Mouse (Mus musculus) kidney, embryonic 15.5 days (tissue): ENCODE data around the gene Vps36. TPM values are rescaled to one million over a fixed set of nuclear protein-coding genes. Genes with fewer than 3 reads are reported as not detected.

Experiments used
- ATAC-seq: fragments of 200-750 bp; cut with Nextera tagmentation; replicated peaks from 2 replicates; pipeline ENCODE4 v1.8.0; 2017; ENCODE audit warnings: moderate TSS enrichment; ENCODE audit not compliant: low FRiP score
- H3K27ac ChIP-seq: fragments of 300-500 bp; sonication (generic); 2 replicates; pipeline ENCODE4 v1.5.1; 2015; ENCODE audit warnings: mild to moderate bottlenecking, inconsistent platforms
- H3K27me3 ChIP-seq: fragments of 300-500 bp; sonication (generic); 2 replicates; pipeline ENCODE4 v1.6.1; 2015; ENCODE audit warnings: inconsistent platforms
- H3K36me3 ChIP-seq: fragments of 300-500 bp; sonication (generic); 2 replicates; pipeline ENCODE4 v1.6.1; 2015; ENCODE audit warnings: inconsistent platforms
- H3K4me1 ChIP-seq: fragments of 300-500 bp; sonication (generic); 2 replicates; pipeline ENCODE4 v1.6.1; 2015; ENCODE audit warnings: inconsistent platforms
- H3K4me2 ChIP-seq: fragments of 300-500 bp; sonication (generic); 2 replicates; pipeline ENCODE4 v1.6.1; 2015; ENCODE audit warnings: moderate library complexity, mild to moderate bottlenecking, inconsistent platforms
- H3K4me3 ChIP-seq: fragments of 300-500 bp; sonication (generic); replicated peaks from 2 replicates; pipeline ENCODE4 v1.5.1; 2015; ENCODE audit warnings: mild to moderate bottlenecking, inconsistent platforms
- H3K9ac ChIP-seq: fragments of 300-500 bp; sonication (generic); 2 replicates; pipeline ENCODE4 v1.6.1; 2015; ENCODE audit warnings: mild to moderate bottlenecking, inconsistent platforms
- H3K9me3 ChIP-seq: fragments of 300-500 bp; sonication (generic); replicated peaks from 2 replicates; pipeline ENCODE4 v1.6.1; 2016; ENCODE audit warnings: inconsistent platforms
- WGBS: fragments of 180-500 bp; shearing (Covaris S2); methylation state at CpG from one replicate; pipeline ENCODE4 v1.1.7; 2015; ENCODE audit warnings: mixed read lengths; 5-methylcytosine and 5-hydroxymethylcytosine counted together
- polyA plus RNA-seq: library from polyadenylated mRNA; unstranded; fragments of >200 nt; fragmentation: Nextera tagmentation; extraction: Ambion mirVana; gene quantifications from 2 replicates; pipeline ENCODE4 v1.2.1, GENCODE M21; 2015

Gene Vps36
- polyA plus RNA-seq, 1 experiment from 2014 or later = 38.3 TPM

- peak; percentile 99 for ATAC-seq
- under 1% methylated on average over 31 of the region's 43 CpGs for WGBS
These were observed 26.5 kb upstream of the Vps36 start, which contains the start of gene Nek3 for GRCm38 (mm10) chr8:22166080-22166603. Nek3 (minus strand) TSS chr8:22166435.

DNA sequence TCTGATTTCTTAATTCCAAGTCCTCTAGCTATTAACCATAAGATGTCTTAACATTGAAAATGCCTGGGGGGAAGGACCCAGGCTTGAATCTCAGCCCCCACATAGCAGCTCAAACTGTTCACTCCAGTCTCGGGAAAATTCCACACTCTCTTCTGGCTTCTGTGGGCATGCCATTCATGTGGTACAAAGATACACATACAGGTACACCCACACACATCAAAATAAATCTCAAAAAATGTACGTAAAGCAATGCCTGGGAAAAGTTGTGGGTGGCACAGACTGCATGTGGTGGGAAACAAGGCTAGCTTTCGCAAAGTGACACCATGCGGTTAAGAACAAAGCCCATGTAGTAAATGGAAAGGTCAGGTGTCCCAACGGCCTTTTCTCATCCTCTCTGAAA lies 23.4 kb upstream of the Vps36 start:
- Histone ChIP-seq H3K27ac (no peak overlapping the region), H3K4me2 (no peak overlapping the region), H3K27me3 (no peaks in the 10 kb centered on the region), H3K36me3 (peaks cover 44% of the 10 kb centered on the region), H3K9ac (no peak overlapping the region), H3K9me3 (no peaks in the 10 kb centered on the region), H3K4me3 (no peak overlapping the region), H3K4me1 (peaks cover 10% of the 10 kb centered on the region)
- WGBS = 90% methylated on average over 5 of the region's 5 CpGs
- ATAC-seq = no peak

More at GRCm38 (mm10) chr8:22166080-22166603, 26.5 kb upstream of the Vps36 start, which contains the start of gene Nek3:
- Histone ChIP-seq H3K27me3 (no peaks in the 10 kb centered on the region), H3K36me3 (peaks cover 30% of the 10 kb centered on the region), H3K9ac (peak within 1 kb of the TSS; percentile 51), H3K4me3 (peak within 1 kb of the TSS; percentile 64), H3K9me3 (no peaks in the 10 kb centered on the region), H3K27ac (peak within 1 kb of the TSS; percentile 79), H3K4me2 (peak within 1 kb of the TSS; percentile 61), H3K4me1 (peaks cover 10% of the 10 kb centered on the region)

DNA sequence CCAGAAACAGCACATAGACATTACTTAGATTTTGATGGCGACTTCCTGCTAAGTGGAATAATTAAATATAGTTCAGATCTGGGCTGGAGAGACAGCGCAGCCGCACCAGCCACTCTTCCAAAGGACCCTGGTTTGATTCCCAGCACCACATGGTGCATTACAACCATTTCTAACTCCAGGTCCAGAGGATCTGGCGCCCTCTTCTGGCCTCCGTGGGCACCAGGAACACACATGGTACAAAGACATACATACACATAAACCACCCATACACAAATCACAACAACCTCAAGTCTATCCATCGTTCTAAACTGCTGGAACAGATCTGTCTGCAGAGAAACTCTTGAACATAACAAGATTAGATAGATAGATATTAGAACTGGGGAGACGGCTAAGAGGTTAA lies 16.6 kb upstream of the Vps36 start:
- WGBS = 98% methylated on average over 7 of the region's 7 CpGs
- Histone ChIP-seq H3K4me2 (no peak overlapping the region), H3K27ac (no peak overlapping the region), H3K9me3 (no peaks in the 10 kb centered on the region), H3K9ac (no peak overlapping the region), H3K36me3 (peaks cover 61% of the 10 kb centered on the region), H3K4me1 (no peaks in the 10 kb centered on the region), H3K27me3 (no peaks in the 10 kb centered on the region), H3K4me3 (no peak overlapping the region)
- ATAC-seq = no peak

DNA sequence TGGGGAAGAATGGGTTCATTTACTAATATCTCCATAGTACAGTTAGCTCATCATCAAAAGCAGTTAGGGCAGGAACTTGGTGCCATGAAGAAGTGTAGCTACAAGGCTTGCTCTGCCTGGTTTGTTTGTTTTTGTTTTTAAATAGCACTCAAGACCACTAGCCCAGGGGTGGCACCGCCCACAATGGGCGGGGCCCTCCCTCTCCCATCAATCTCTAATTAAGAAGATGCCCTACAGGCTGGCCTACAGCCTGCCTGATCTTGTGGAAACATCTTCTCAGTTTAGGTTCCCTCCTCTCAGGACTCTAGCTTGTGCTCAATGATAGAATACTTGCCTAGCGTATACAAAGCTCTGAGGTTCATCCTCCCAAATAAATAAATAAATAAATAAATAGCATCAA lies 7.7 kb upstream of the Vps36 start:
- Histone ChIP-seq H3K4me3 (peak overlapping the region; percentile 81), H3K9me3 (no peaks in the 10 kb centered on the region), H3K9ac (peak overlapping the region; percentile 71; the same call in 1 of the 2 replicates), H3K4me1 (peaks cover 17% of the 10 kb centered on the region), H3K27me3 (0 out of 2 replicates have a peak, but pooled peaks cover 3% of the 10 kb centered on the region), H3K4me2 (peak overlapping the region; percentile 86), H3K36me3 (no peaks in the 10 kb centered on the region), H3K27ac (peak overlapping the region; percentile 94)
- under 1% methylated on average over 3 of the region's 3 CpGs for WGBS
- ATAC-seq = peak; percentile 76

GRCm38 (mm10) chr8:22185431-22186397 lies 6.9 kb upstream of the Vps36 start, which contains the start of gene Ckap2:
Ckap2 (minus strand) TSS chr8:22185819.
- peak within 1 kb of the TSS; percentile 71 for H3K9ac ChIP-seq
- 2% methylated on average over 63 of the region's 63 CpGs for WGBS
- peak within 1 kb of the TSS; percentile 94 for H3K27ac ChIP-seq
- 0 out of 2 replicates have a peak, but pooled peaks cover 3% of the 10 kb centered on the region for H3K27me3 ChIP-seq
- peak within 1 kb of the TSS; percentile 86 for H3K4me2 ChIP-seq
- H3K4me3 ChIP-seq = peak within 1 kb of the TSS; percentile 81
- peaks cover 17% of the 10 kb centered on the region for H3K4me1 ChIP-seq
- ATAC-seq = peak; percentile 97
- H3K36me3 ChIP-seq = no peaks in the 10 kb centered on the region
- H3K9me3 ChIP-seq = no peaks in the 10 kb centered on the region

- Histone ChIP-seq H3K4me1 (peaks cover 17% of the 10 kb centered on the region), H3K9ac (peak overlapping the region; percentile 76), H3K27me3 (0 out of 2 replicates have a peak, but pooled peaks cover 3% of the 10 kb centered on the region), H3K4me2 (peak overlapping the region; percentile 62), H3K4me3 (peak overlapping the region; percentile 83), H3K9me3 (no peaks in the 10 kb centered on the region), H3K36me3 (no peaks in the 10 kb centered on the region), H3K27ac (peak overlapping the region; percentile 99)
- ATAC-seq = no peak; the same call in 1 of the 2 replicates
- 13% methylated on average over 12 of the region's 12 CpGs for WGBS
These were observed 912 bp downstream of the Vps36 start for GRCm38 (mm10) chr8:22193432-22194010.

DNA sequence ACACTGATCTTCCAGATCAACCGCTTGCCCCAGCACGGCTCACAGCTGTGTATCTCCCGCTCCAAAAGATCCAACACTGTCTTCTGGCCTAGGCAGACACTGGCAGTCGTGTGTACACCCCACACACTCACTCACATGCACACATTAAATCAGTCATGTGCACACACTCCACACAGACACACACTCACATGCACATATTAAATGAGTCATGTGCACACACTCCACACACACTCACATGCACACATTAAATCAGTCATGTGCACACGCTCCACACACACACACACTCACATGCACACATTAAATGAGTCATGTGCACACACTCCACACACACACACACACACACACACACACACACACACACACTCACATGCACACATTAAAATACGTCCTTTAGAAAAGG lies 5.3 kb downstream of the Vps36 start:
- Histone ChIP-seq H3K4me1 (peaks cover 15% of the 10 kb centered on the region), H3K4me3 (no peak overlapping the region), H3K27ac (no peak overlapping the region), H3K4me2 (no peak overlapping the region), H3K36me3 (peaks cover 30% of the 10 kb centered on the region), H3K9ac (no peak overlapping the region), H3K9me3 (no peaks in the 10 kb centered on the region), H3K27me3 (no peaks in the 10 kb centered on the region)
- WGBS = 91% methylated on average over 6 of the region's 6 CpGs
- no peak for ATAC-seq

GRCm38 (mm10) chr8:22199481-22199880 lies 6.9 kb downstream of the Vps36 start:
- Histone ChIP-seq H3K27ac (no peak overlapping the region), H3K27me3 (no peaks in the 10 kb centered on the region)
- no peak for ATAC-seq

GRCm38 (mm10) chr8:22207535-22207934 lies 14.9 kb downstream of the Vps36 start:
- Histone ChIP-seq H3K36me3 (peaks cover 75% of the 10 kb centered on the region), H3K4me2 (no peak overlapping the region), H3K27me3 (no peaks in the 10 kb centered on the region), H3K9me3 (no peaks in the 10 kb centered on the region), H3K27ac (0 out of 2 replicates have a peak overlapping the region, but pooled peaks have one; percentile 68), H3K4me1 (no peaks in the 10 kb centered on the region), H3K4me3 (no peak overlapping the region), H3K9ac (no peak overlapping the region)
- no peak for ATAC-seq
- 73% methylated on average over 4 of the region's 4 CpGs for WGBS

More at GRCm38 (mm10) chr8:22199481-22199880, 6.9 kb downstream of the Vps36 start:
- 98% methylated on average over 8 of the region's 8 CpGs for WGBS
- Histone ChIP-seq H3K4me3 (no peak overlapping the region), H3K9me3 (no peaks in the 10 kb centered on the region), H3K4me2 (no peak overlapping the region), H3K9ac (no peak overlapping the region), H3K4me1 (peaks cover 4% of the 10 kb centered on the region), H3K36me3 (peaks cover 43% of the 10 kb centered on the region)

DNA sequence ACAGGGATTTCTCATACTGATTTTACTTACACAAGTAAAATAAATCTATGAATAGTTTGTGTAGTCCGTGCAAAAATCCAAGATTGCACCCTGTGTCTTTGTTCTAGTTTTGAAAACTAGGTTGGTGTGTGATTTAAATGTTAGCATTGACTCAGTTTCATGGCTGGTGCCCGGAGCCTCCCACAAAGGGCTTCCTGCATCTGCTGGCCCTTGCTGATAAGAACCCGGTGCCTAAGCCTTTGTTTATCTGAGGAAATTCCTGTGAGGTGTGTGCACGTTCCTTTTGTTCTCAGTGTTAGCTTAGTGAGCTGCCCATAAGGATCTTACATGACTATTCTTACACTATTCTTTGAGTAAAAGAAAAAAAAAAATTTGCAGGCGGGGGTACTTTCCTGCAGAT lies 16.4 kb downstream of the Vps36 start:
- peak overlapping the region; percentile 48 for H3K27ac ChIP-seq
- no peak overlapping the region for H3K9ac ChIP-seq
- 60% methylated on average over 5 of the region's 5 CpGs for WGBS
- no peak overlapping the region for H3K4me2 ChIP-seq
- H3K36me3 ChIP-seq = peaks cover 72% of the 10 kb centered on the region
- H3K4me3 ChIP-seq = no peak overlapping the region
- no peaks in the 10 kb centered on the region for H3K27me3 ChIP-seq
- ATAC-seq = no peak
- H3K4me1 ChIP-seq = no peaks in the 10 kb centered on the region
- H3K9me3 ChIP-seq = no peaks in the 10 kb centered on the region

DNA sequence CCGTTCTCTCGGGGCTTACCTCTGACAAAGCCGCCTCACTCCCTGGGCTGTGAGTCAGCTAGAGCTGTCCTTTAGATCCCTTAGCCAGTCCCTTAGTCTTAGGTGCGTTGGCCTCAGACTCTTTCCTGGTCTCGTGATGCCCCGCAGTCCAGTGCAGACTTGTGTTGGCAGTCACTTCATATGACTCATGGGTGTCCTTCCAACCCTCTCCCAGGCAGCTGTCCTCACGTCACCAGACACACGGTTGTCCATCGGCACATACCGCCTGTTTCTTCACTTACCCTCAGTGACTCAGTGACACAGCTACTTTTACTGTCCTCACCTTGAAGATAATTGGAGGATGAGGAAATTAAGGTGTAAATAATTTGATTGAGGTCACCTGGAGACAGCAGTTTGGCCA lies 22.2 kb downstream of the Vps36 start:
- H3K4me2 ChIP-seq = no peak overlapping the region
- H3K4me3 ChIP-seq = no peak overlapping the region
- no peak overlapping the region for H3K27ac ChIP-seq
- no peaks in the 10 kb centered on the region for H3K9me3 ChIP-seq
- no peaks in the 10 kb centered on the region for H3K4me1 ChIP-seq
- ATAC-seq = no peak
- no peak overlapping the region for H3K9ac ChIP-seq
- no peaks in the 10 kb centered on the region for H3K27me3 ChIP-seq
- WGBS = 97% methylated on average over 10 of the region's 10 CpGs
- peaks cover 85% of the 10 kb centered on the region for H3K36me3 ChIP-seq
